ENCODE assay signal across 17 mouse cellular contexts in genomic region chr4:117609371-117610039, GRCm38 (mm10). TPM values are rescaled to one million over a fixed set of nuclear protein-coding genes. Genes with fewer than 3 reads are reported as not detected.
A peak's percentile ranks its signal among the peaks of the same experiment; 100 is the strongest.
DNase-seq lines count a peak whose midpoint lies in the region; ATAC-seq lines count a peak whose summit lies in the region.
"Had no signal": no experiment of that assay in that cellular context is flagged by ENCODE, and none has a peak within 500 bp of the region (broad histone marks: within the 10 kb centered on the region; RNA-seq: fewer than 3 reads in every experiment).

No protein-coding gene starts in this region.

- H3K4me1 ChIP-seq in heart, embryonic 11.5 days (ENCODE audit: control insufficient read depth, insufficient read depth, low read length) = peaks cover 45% of the 10 kb centered on the region
- peaks cover 47% of the 10 kb centered on the region for H3K4me1 ChIP-seq in limb, embryonic 15.5 days

- no peaks in the 10 kb centered on the region for H3K9me3 ChIP-seq in heart, embryonic 11.5 days (replicated peaks; ENCODE audit: control insufficient read depth, low read length)
- no peaks in the 10 kb centered on the region for H3K9me3 ChIP-seq in limb, embryonic 15.5 days
- H3K9me3 ChIP-seq: neural tube, embryonic 12.5 days had no signal

- peak; percentile 64 for ATAC-seq in heart, embryonic 11.5 days (replicated peaks; ENCODE audit: insufficient number of reproducible peaks, low FRiP score, low TSS enrichment)
- peak; percentile 44; the same call in 1 of the 2 replicates for ATAC-seq in limb, embryonic 15.5 days (ENCODE audit: insufficient number of reproducible peaks, low FRiP score, low TSS enrichment, low read depth)
- no peak for ATAC-seq in erythroid progenitor cell, adult 5-6 weeks (replicated peaks; ENCODE audit: low FRiP score, poor library complexity, severe bottlenecking)
- ATAC-seq: Patski had no signal

- WGBS in heart, embryonic 11.5 days (ENCODE audit: insufficient replicate concordance) = 22% methylated on average over 7 of the region's 7 CpGs
- WGBS in limb, embryonic 15.5 days = 38% methylated on average over 7 of the region's 7 CpGs

- H3K27ac ChIP-seq in heart, embryonic 11.5 days (ENCODE audit: low read depth, low read length) = peak overlapping the region; percentile 68
- H3K27ac ChIP-seq in limb, embryonic 15.5 days = peak overlapping the region; percentile 59
- H3K27ac ChIP-seq: left cerebral cortex, adult 2 months; neural tube, embryonic 12.5 days; stomach, postnatal 0 days had no signal

- DNase-seq in heart, adult 8-10 months (ENCODE audit: low spot score) = no peak
- peak; percentile 15 to 65 for DNase-seq in left cerebral cortex, postnatal 14 days (ENCODE audit: low spot score in 2 of 2)
- DNase-seq in left cerebral cortex, adult 8-10 months (ENCODE audit: low spot score in 2 of 2) = no peak
- DNase-seq in embryo, embryonic 11 days = peak; percentile 47
- DNase-seq in frontal cortex, adult 2 months (ENCODE audit: extremely low spot score in 1 of 2, low spot score in 1 of 2) = no peak
- DNase-seq: cerebellum, adult 8-10 months; kidney, adult 8-10 months; lung, postnatal 14 days; right cerebral cortex, postnatal 14 days had no signal

- H3K4me3 ChIP-seq in heart, embryonic 11.5 days (ENCODE audit: low read depth, low read length) = no peak overlapping the region
- H3K4me3 ChIP-seq in limb, embryonic 15.5 days = no peak overlapping the region
- H3K4me3 ChIP-seq: erythroblast, embryonic 14.5 days; left cerebral cortex, adult 2 months; neural tube, embryonic 12.5 days had no signal

- peaks cover 2% of the 10 kb centered on the region; the same call in 1 of the 2 replicates for H3K36me3 ChIP-seq in heart, embryonic 11.5 days (ENCODE audit: control insufficient read depth, insufficient read depth, low read length)
- peaks cover 37% of the 10 kb centered on the region for H3K36me3 ChIP-seq in limb, embryonic 15.5 days

- H3K9ac ChIP-seq in heart, embryonic 11.5 days (ENCODE audit: low read depth, low read length) = no peak overlapping the region
- H3K9ac ChIP-seq in limb, embryonic 15.5 days = no peak overlapping the region
- H3K9ac ChIP-seq: neural tube, embryonic 12.5 days had no signal

- H3K27me3 ChIP-seq in heart, embryonic 11.5 days (ENCODE audit: control insufficient read depth, insufficient read depth, low read length) = no peaks in the 10 kb centered on the region
- H3K27me3 ChIP-seq in limb, embryonic 15.5 days = no peaks in the 10 kb centered on the region
- H3K27me3 ChIP-seq: neural tube, embryonic 12.5 days; Patski had no signal

- intact Hi-C loops in left cerebral cortex, postnatal 14 days (cut with DNase I) = no loop called here

- H3K4me2 ChIP-seq in heart, embryonic 11.5 days = peak overlapping the region; percentile 15; the same call in 1 of the 2 replicates
- H3K4me2 ChIP-seq in limb, embryonic 15.5 days = no peak overlapping the region
- H3K4me2 ChIP-seq: neural tube, embryonic 12.5 days had no signal

RNA-seq across cellular contexts. Expression of gene Eri3, which starts 59.3 kb away (rescaled TPM):
- 98.9 and 102 TPM in 2 replicates for polyA plus RNA-seq in heart, embryonic 11.5 days (2014; fragmentation: Nextera tagmentation; extraction: Ambion mirVana)
- total RNA-seq in heart, adult 8-10 months (2022) = 100 to 1,000 TPM in 2 of 4 experiments, 10 to 100 TPM in 2; 85.6 to 111 (median 98.8) TPM
- 100 to 1,000 TPM; 229 to 246 TPM for total RNA-seq in left cerebral cortex, postnatal 14 days (2021)
- 100 to 1,000 TPM; 212 to 232 (median 224) TPM for total RNA-seq in left cerebral cortex, adult 8-10 months (2022)
- 144 and 158 TPM in 2 replicates for polyA plus RNA-seq in limb, embryonic 15.5 days (2015; fragmentation: Nextera tagmentation; extraction: Ambion mirVana)
- 190 and 194 TPM in 2 replicates for polyA plus RNA-seq in frontal cortex, adult 2 months (2012; rRNA removed)
- 19.1 and 24.3 TPM in 2 replicates for total RNA-seq in erythroid progenitor cell, adult 5-6 weeks (2015; ENCODE audit: low replicate concordance)
- 0.61 and 5.5 TPM in 2 replicates for total RNA-seq in erythroid progenitor cell, adult 5-6 weeks (2017; ENCODE audit: low replicate concordance)

Comparison
In these comparisons a context has a peak if more than half of its experiments do, and no peak if none do; other contexts are left out.
1. DNase-seq: peak in left cerebral cortex, postnatal 14 days (2 of 2) and embryo, embryonic 11 days (single experiment); none in heart, adult 8-10 months (single experiment), left cerebral cortex, adult 8-10 months (0 of 2) and frontal cortex, adult 2 months (0 of 2).